Mouse (Mus musculus): ENCODE results near the gene Pik3cb. TPM values are rescaled to one million over a fixed set of nuclear protein-coding genes. Genes with fewer than 3 reads are reported as not detected.

Pik3cb gene
- 2.1 and 2.9 TPM in 2 replicates for polyA plus RNA-seq (2015; fragmentation: Nextera tagmentation; extraction: Ambion mirVana)

- Histone ChIP-seq H3K9ac (ENCODE audit: low read depth, low read length) (peak within 1 kb of the TSS; percentile 93), H3K4me1 (ENCODE audit: control insufficient read depth, insufficient read depth, low read depth, low read length) (peaks cover 16% of the 10 kb centered on the region), H3K36me3 (ENCODE audit: control insufficient read depth, insufficient read depth, low read length) (no peaks in the 10 kb centered on the region), H3K4me3 (ENCODE audit: low read length) (peak within 1 kb of the TSS; percentile 87), H3K4me2 (ENCODE audit: low read length) (peak within 1 kb of the TSS; percentile 73), H3K9me3 (ENCODE audit: control insufficient read depth, low read length) (no peaks in the 10 kb centered on the region), H3K27me3 (replicated peaks; ENCODE audit: control insufficient read depth, insufficient read depth, low read length) (no peaks in the 10 kb centered on the region), H3K27ac (ENCODE audit: low read depth, low read length) (peak within 1 kb of the TSS; percentile 96)
- ATAC-seq, result peak; percentile 96
- WGBS, result under 1% methylated on average over 72 of the region's 77 CpGs
Observed at GRCm38 (mm10) chr9:99140063-99140882, at the start of gene Pik3cb. Pik3cb (minus strand) TSS chr9:99140621.

- H3K27me3 ChIP-seq (replicated peaks; ENCODE audit: control insufficient read depth, insufficient read depth, low read length), result no peaks in the 10 kb centered on the region
- no peak overlapping the region for H3K4me2 ChIP-seq (ENCODE audit: low read length)
- H3K36me3 ChIP-seq (ENCODE audit: control insufficient read depth, insufficient read depth, low read length), result no peaks in the 10 kb centered on the region
- ATAC-seq, result no peak
- H3K9ac ChIP-seq (ENCODE audit: low read depth, low read length), result no peak overlapping the region
- H3K9me3 ChIP-seq (ENCODE audit: control insufficient read depth, low read length), result no peaks in the 10 kb centered on the region
- H3K4me3 ChIP-seq (ENCODE audit: low read length), result no peak overlapping the region
- WGBS, result 88% methylated on average over 8 of the region's 8 CpGs
- H3K27ac ChIP-seq (ENCODE audit: low read depth, low read length), result no peak overlapping the region
- H3K4me1 ChIP-seq (ENCODE audit: control insufficient read depth, insufficient read depth, low read depth, low read length), result no peaks in the 10 kb centered on the region
Observed at GRCm38 (mm10) chr9:99183043-99183670, 42.7 kb upstream of the Pik3cb start.

- no peak overlapping the region for H3K9ac ChIP-seq (ENCODE audit: low read depth, low read length)
- no peaks in the 10 kb centered on the region for H3K9me3 ChIP-seq (ENCODE audit: control insufficient read depth, low read length)
- no peak overlapping the region for H3K4me3 ChIP-seq (ENCODE audit: low read length)
- H3K27ac ChIP-seq (ENCODE audit: low read depth, low read length), result no peak overlapping the region
- ATAC-seq, result no peak
- no peak overlapping the region for H3K4me2 ChIP-seq (ENCODE audit: low read length)
- no peaks in the 10 kb centered on the region for H3K4me1 ChIP-seq (ENCODE audit: control insufficient read depth, insufficient read depth, low read depth, low read length)
- WGBS, result 88% methylated on average over 7 of the region's 7 CpGs
- H3K36me3 ChIP-seq (ENCODE audit: control insufficient read depth, insufficient read depth, low read length), result no peaks in the 10 kb centered on the region
- H3K27me3 ChIP-seq (replicated peaks; ENCODE audit: control insufficient read depth, insufficient read depth, low read length), result no peaks in the 10 kb centered on the region
Observed at GRCm38 (mm10) chr9:99182121-99182520, 41.7 kb upstream of the Pik3cb start.

GRCm38 (mm10) chr9:99180272-99180671, 39.9 kb upstream of the Pik3cb start:
- 53% methylated on average over 8 of the region's 8 CpGs for WGBS
- ATAC-seq, result no peak
- Histone ChIP-seq H3K36me3 (ENCODE audit: control insufficient read depth, insufficient read depth, low read length) (no peaks in the 10 kb centered on the region), H3K4me1 (ENCODE audit: control insufficient read depth, insufficient read depth, low read depth, low read length) (no peaks in the 10 kb centered on the region), H3K27me3 (replicated peaks; ENCODE audit: control insufficient read depth, insufficient read depth, low read length) (no peaks in the 10 kb centered on the region), H3K9ac (ENCODE audit: low read depth, low read length) (no peak overlapping the region), H3K4me2 (ENCODE audit: low read length) (no peak overlapping the region), H3K9me3 (ENCODE audit: control insufficient read depth, low read length) (no peaks in the 10 kb centered on the region), H3K4me3 (ENCODE audit: low read length) (no peak overlapping the region), H3K27ac (ENCODE audit: low read depth, low read length) (no peak overlapping the region)

GRCm38 (mm10) chr9:99178736-99179135, 38.3 kb upstream of the Pik3cb start:
- no peak for ATAC-seq
- no peaks in the 10 kb centered on the region for H3K4me1 ChIP-seq (ENCODE audit: control insufficient read depth, insufficient read depth, low read depth, low read length)
- no peak overlapping the region for H3K9ac ChIP-seq (ENCODE audit: low read depth, low read length)
- 68% methylated on average over 3 of the region's 3 CpGs for WGBS
- H3K9me3 ChIP-seq (ENCODE audit: control insufficient read depth, low read length), result no peaks in the 10 kb centered on the region
- H3K4me3 ChIP-seq (ENCODE audit: low read length), result no peak overlapping the region
- no peaks in the 10 kb centered on the region for H3K27me3 ChIP-seq (replicated peaks; ENCODE audit: control insufficient read depth, insufficient read depth, low read length)
- no peak overlapping the region for H3K27ac ChIP-seq (ENCODE audit: low read depth, low read length)
- no peaks in the 10 kb centered on the region for H3K36me3 ChIP-seq (ENCODE audit: control insufficient read depth, insufficient read depth, low read length)
- no peak overlapping the region for H3K4me2 ChIP-seq (ENCODE audit: low read length)

- Histone ChIP-seq H3K4me2 (ENCODE audit: low read length) (no peak overlapping the region), H3K36me3 (ENCODE audit: control insufficient read depth, insufficient read depth, low read length) (no peaks in the 10 kb centered on the region), H3K9me3 (ENCODE audit: control insufficient read depth, low read length) (no peaks in the 10 kb centered on the region), H3K27ac (ENCODE audit: low read depth, low read length) (no peak overlapping the region), H3K4me3 (ENCODE audit: low read length) (no peak overlapping the region), H3K27me3 (replicated peaks; ENCODE audit: control insufficient read depth, insufficient read depth, low read length) (no peaks in the 10 kb centered on the region), H3K4me1 (ENCODE audit: control insufficient read depth, insufficient read depth, low read depth, low read length) (no peaks in the 10 kb centered on the region), H3K9ac (ENCODE audit: low read depth, low read length) (no peak overlapping the region)
- WGBS, result 93% methylated on average over 6 of the region's 6 CpGs
- ATAC-seq, result no peak
Observed at GRCm38 (mm10) chr9:99175774-99176173, 35.4 kb upstream of the Pik3cb start.

GRCm38 (mm10) chr9:99172811-99173210, 32.4 kb upstream of the Pik3cb start:
- Histone ChIP-seq H3K4me3 (ENCODE audit: low read length) (no peak overlapping the region), H3K27ac (ENCODE audit: low read depth, low read length) (no peak overlapping the region), H3K4me1 (ENCODE audit: control insufficient read depth, insufficient read depth, low read depth, low read length) (no peaks in the 10 kb centered on the region), H3K27me3 (replicated peaks; ENCODE audit: control insufficient read depth, insufficient read depth, low read length) (no peaks in the 10 kb centered on the region), H3K9ac (ENCODE audit: low read depth, low read length) (no peak overlapping the region), H3K9me3 (ENCODE audit: control insufficient read depth, low read length) (no peaks in the 10 kb centered on the region), H3K4me2 (ENCODE audit: low read length) (no peak overlapping the region), H3K36me3 (ENCODE audit: control insufficient read depth, insufficient read depth, low read length) (no peaks in the 10 kb centered on the region)
- 73% methylated on average over 2 of the region's 2 CpGs for WGBS
- ATAC-seq, result no peak

GRCm38 (mm10) chr9:99171186-99171585, 30.8 kb upstream of the Pik3cb start:
- Histone ChIP-seq H3K4me1 (ENCODE audit: control insufficient read depth, insufficient read depth, low read depth, low read length) (no peaks in the 10 kb centered on the region), H3K36me3 (ENCODE audit: control insufficient read depth, insufficient read depth, low read length) (no peaks in the 10 kb centered on the region), H3K27me3 (replicated peaks; ENCODE audit: control insufficient read depth, insufficient read depth, low read length) (no peaks in the 10 kb centered on the region), H3K4me2 (ENCODE audit: low read length) (no peak overlapping the region), H3K9ac (ENCODE audit: low read depth, low read length) (no peak overlapping the region), H3K9me3 (ENCODE audit: control insufficient read depth, low read length) (no peaks in the 10 kb centered on the region), H3K27ac (ENCODE audit: low read depth, low read length) (no peak overlapping the region), H3K4me3 (ENCODE audit: low read length) (no peak overlapping the region)
- no peak for ATAC-seq
- 56% methylated on average over 10 of the region's 10 CpGs for WGBS

GRCm38 (mm10) chr9:99169029-99169428, 28.6 kb upstream of the Pik3cb start:
- no peak overlapping the region for H3K4me3 ChIP-seq (ENCODE audit: low read length)
- 72% methylated on average over 4 of the region's 4 CpGs for whole genome bisulfite sequencing
- no peak overlapping the region for H3K9ac ChIP-seq (ENCODE audit: low read depth, low read length)
- no peaks in the 10 kb centered on the region; the same call in 1 of the 2 replicates for H3K4me1 ChIP-seq (ENCODE audit: control insufficient read depth, insufficient read depth, low read depth, low read length)
- no peaks in the 10 kb centered on the region for H3K27me3 ChIP-seq (replicated peaks; ENCODE audit: control insufficient read depth, insufficient read depth, low read length)
- H3K9me3 ChIP-seq (ENCODE audit: control insufficient read depth, low read length), result no peaks in the 10 kb centered on the region
- no peak overlapping the region for H3K27ac ChIP-seq (ENCODE audit: low read depth, low read length)
- no peak overlapping the region for H3K4me2 ChIP-seq (ENCODE audit: low read length)
- no peak for ATAC-seq
- H3K36me3 ChIP-seq (ENCODE audit: control insufficient read depth, insufficient read depth, low read length), result no peaks in the 10 kb centered on the region

Data from hindbrain, embryonic 16.5 days (tissue).